Mouse (Mus musculus): ENCODE data around the gene St8sia2. TPM values are rescaled to one million over a fixed set of nuclear protein-coding genes. Genes with fewer than 3 reads are reported as not detected.

St8sia2 gene
- polyA plus RNA-seq (2015; fragmentation: Nextera tagmentation; extraction: Ambion mirVana), result 5.7 and 8.6 TPM in 2 replicates

GRCm38 (mm10) chr7:74013601-74014175, at the start of gene St8sia2:
Gene St8sia2, minus strand, starts transcription at chr7:74013690.
- Histone ChIP-seq H3K9me3 (ENCODE audit: control insufficient read depth, low read length) (no peaks in the 10 kb centered on the region), H3K4me2 (ENCODE audit: low read depth, low read length) (peak within 1 kb of the TSS; percentile 99), H3K27ac (ENCODE audit: low read length) (peak within 1 kb of the TSS; percentile 40), H3K36me3 (ENCODE audit: control insufficient read depth, insufficient read depth, low read length) (no peaks in the 10 kb centered on the region), H3K4me1 (replicated peaks; ENCODE audit: control insufficient read depth, insufficient read depth, low read length) (peaks cover 9% of the 10 kb centered on the region), H3K4me3 (ENCODE audit: low read length) (peak within 1 kb of the TSS; percentile 79), H3K9ac (ENCODE audit: low read length) (peak within 1 kb of the TSS; percentile 76), H3K27me3 (ENCODE audit: control insufficient read depth, insufficient read depth, low read depth, low read length) (peaks cover 15% of the 10 kb centered on the region)
- WGBS, result under 1% methylated on average over 32 of the region's 42 CpGs
- peak; percentile 92 for ATAC-seq (ENCODE audit: low read depth)

DNA sequence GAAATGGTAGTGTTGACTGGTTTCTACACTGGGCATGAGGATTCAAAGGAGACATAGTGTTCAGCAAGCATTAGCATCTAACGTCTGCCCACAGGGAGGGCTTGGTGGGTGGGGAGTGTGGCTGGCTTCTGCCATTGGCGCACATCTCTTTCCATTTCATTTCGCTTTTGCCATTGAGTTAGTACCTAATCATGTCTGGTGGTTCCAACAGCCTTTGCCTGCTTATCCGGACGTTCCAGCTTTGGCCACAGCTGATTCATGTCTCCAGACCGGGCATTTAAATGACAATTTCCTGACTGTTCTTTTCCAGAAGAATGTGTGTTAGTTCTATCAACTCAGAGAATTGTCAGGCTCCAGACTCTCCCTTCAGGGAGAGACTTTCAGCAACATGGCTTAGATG, 47.6 kb upstream of the St8sia2 start:
- 59% methylated on average over 6 of the region's 6 CpGs for whole genome bisulfite sequencing
- H3K27ac ChIP-seq (ENCODE audit: low read length), result peak overlapping the region; percentile 72
- H3K27me3 ChIP-seq (ENCODE audit: control insufficient read depth, insufficient read depth, low read depth, low read length), result no peaks in the 10 kb centered on the region

GRCm38 (mm10) chr7:74060306-74060946, 46.9 kb upstream of the St8sia2 start:
- no peak overlapping the region for H3K4me2 ChIP-seq (ENCODE audit: low read depth, low read length)
- H3K36me3 ChIP-seq (ENCODE audit: control insufficient read depth, insufficient read depth, low read length), result no peaks in the 10 kb centered on the region
- H3K4me1 ChIP-seq (replicated peaks; ENCODE audit: control insufficient read depth, insufficient read depth, low read length), result peaks cover 4% of the 10 kb centered on the region
- no peak overlapping the region for H3K4me3 ChIP-seq (ENCODE audit: low read length)
- peak overlapping the region; percentile 72 for H3K27ac ChIP-seq (ENCODE audit: low read length)
- no peak overlapping the region for H3K9ac ChIP-seq (ENCODE audit: low read length)
- ATAC-seq (ENCODE audit: low read depth), result peak; percentile 76
- no peaks in the 10 kb centered on the region for H3K27me3 ChIP-seq (ENCODE audit: control insufficient read depth, insufficient read depth, low read depth, low read length)
- WGBS, result 58% methylated on average over 3 of the region's 3 CpGs
- no peaks in the 10 kb centered on the region for H3K9me3 ChIP-seq (ENCODE audit: control insufficient read depth, low read length)

More for the DNA sequence above, 47.6 kb upstream of the St8sia2 start:
- no peak overlapping the region for H3K4me3 ChIP-seq (ENCODE audit: low read length)
- no peaks in the 10 kb centered on the region for H3K36me3 ChIP-seq (ENCODE audit: control insufficient read depth, insufficient read depth, low read length)
- no peak overlapping the region for H3K4me2 ChIP-seq (ENCODE audit: low read depth, low read length)
- no peaks in the 10 kb centered on the region for H3K9me3 ChIP-seq (ENCODE audit: control insufficient read depth, low read length)
- H3K4me1 ChIP-seq (replicated peaks; ENCODE audit: control insufficient read depth, insufficient read depth, low read length), result peaks cover 4% of the 10 kb centered on the region
- H3K9ac ChIP-seq (ENCODE audit: low read length), result no peak overlapping the region
- peak; percentile 76 for ATAC-seq (ENCODE audit: low read depth)

GRCm38 (mm10) chr7:74059684-74060083, 46.2 kb upstream of the St8sia2 start:
- Histone ChIP-seq H3K4me1 (replicated peaks; ENCODE audit: control insufficient read depth, insufficient read depth, low read length) (no peaks in the 10 kb centered on the region; the same call in 1 of the 2 replicates), H3K36me3 (ENCODE audit: control insufficient read depth, insufficient read depth, low read length) (no peaks in the 10 kb centered on the region), H3K4me2 (ENCODE audit: low read depth, low read length) (no peak overlapping the region), H3K4me3 (ENCODE audit: low read length) (no peak overlapping the region), H3K27me3 (ENCODE audit: control insufficient read depth, insufficient read depth, low read depth, low read length) (no peaks in the 10 kb centered on the region), H3K9ac (ENCODE audit: low read length) (no peak overlapping the region), H3K9me3 (ENCODE audit: control insufficient read depth, low read length) (no peaks in the 10 kb centered on the region), H3K27ac (ENCODE audit: low read length) (no peak overlapping the region)
- WGBS, result 79% methylated on average over 3 of the region's 3 CpGs
- no peak for ATAC-seq (ENCODE audit: low read depth)

DNA sequence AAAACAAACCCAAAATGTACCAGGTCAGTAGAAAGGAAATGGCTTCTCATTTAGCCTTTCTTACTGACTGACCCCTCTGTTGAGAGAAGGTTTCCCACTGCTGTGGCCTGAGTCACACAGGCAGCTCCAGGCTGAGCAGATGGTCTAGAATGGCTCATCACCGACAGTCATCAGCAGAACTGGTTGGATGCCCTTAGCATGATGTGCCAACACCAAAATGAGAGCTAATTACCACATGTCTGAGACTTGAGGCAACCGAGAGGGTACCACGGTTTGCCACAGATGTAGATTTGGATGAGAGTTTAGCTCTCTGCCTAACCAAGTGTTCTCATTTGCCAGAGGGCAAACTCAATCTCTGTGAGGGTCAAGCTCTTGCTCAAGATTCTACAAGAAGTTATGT, 42.3 kb upstream of the St8sia2 start:
- ATAC-seq (ENCODE audit: low read depth), result no peak
- no peaks in the 10 kb centered on the region for H3K27me3 ChIP-seq (ENCODE audit: control insufficient read depth, insufficient read depth, low read depth, low read length)
- no peak overlapping the region for H3K4me3 ChIP-seq (ENCODE audit: low read length)
- H3K4me1 ChIP-seq (replicated peaks; ENCODE audit: control insufficient read depth, insufficient read depth, low read length), result no peaks in the 10 kb centered on the region; the same call in 1 of the 2 replicates
- no peak overlapping the region for H3K9ac ChIP-seq (ENCODE audit: low read length)
- H3K36me3 ChIP-seq (ENCODE audit: control insufficient read depth, insufficient read depth, low read length), result no peaks in the 10 kb centered on the region
- H3K9me3 ChIP-seq (ENCODE audit: control insufficient read depth, low read length), result no peaks in the 10 kb centered on the region
- H3K27ac ChIP-seq (ENCODE audit: low read length), result no peak overlapping the region
- WGBS, result 87% methylated on average over 3 of the region's 3 CpGs
- H3K4me2 ChIP-seq (ENCODE audit: low read depth, low read length), result no peak overlapping the region

DNA sequence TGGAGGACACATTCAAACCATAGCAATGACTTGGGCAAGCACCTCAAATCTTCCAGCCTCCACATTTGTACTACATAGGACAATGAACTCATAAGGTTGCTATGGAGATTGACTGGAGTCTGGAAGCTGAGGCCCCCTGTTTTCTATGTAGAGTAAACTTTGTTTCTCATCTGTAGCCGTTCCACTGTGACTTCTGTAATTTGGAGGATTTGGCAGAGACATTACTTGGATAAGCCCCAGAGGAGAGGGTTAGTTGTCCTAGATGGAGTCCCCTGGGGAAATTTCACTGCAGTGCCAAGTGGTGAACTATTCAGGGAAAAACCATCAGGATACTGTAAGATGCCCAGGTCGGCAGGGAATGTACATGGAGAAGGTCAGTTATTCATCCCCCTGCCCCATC, 34.1 kb upstream of the St8sia2 start:
- H3K4me1 ChIP-seq (replicated peaks; ENCODE audit: control insufficient read depth, insufficient read depth, low read length), result no peaks in the 10 kb centered on the region; the same call in 1 of the 2 replicates
- no peak overlapping the region for H3K4me3 ChIP-seq (ENCODE audit: low read length)
- no peaks in the 10 kb centered on the region for H3K27me3 ChIP-seq (ENCODE audit: control insufficient read depth, insufficient read depth, low read depth, low read length)
- no peak overlapping the region for H3K27ac ChIP-seq (ENCODE audit: low read length)
- no peak for ATAC-seq (ENCODE audit: low read depth)
- no peak overlapping the region for H3K4me2 ChIP-seq (ENCODE audit: low read depth, low read length)
- H3K36me3 ChIP-seq (ENCODE audit: control insufficient read depth, insufficient read depth, low read length), result no peaks in the 10 kb centered on the region
- H3K9me3 ChIP-seq (ENCODE audit: control insufficient read depth, low read length), result no peaks in the 10 kb centered on the region
- 63% methylated on average over 2 of the region's 2 CpGs for WGBS
- no peak overlapping the region for H3K9ac ChIP-seq (ENCODE audit: low read length)

- no peak for ATAC-seq (ENCODE audit: low read depth)
These were observed 31.9 kb upstream of the St8sia2 start for GRCm38 (mm10) chr7:74045166-74045957.

GRCm38 (mm10) chr7:74043562-74044138, 30.2 kb upstream of the St8sia2 start:
- ATAC-seq (ENCODE audit: low read depth), result peak; percentile 65
- WGBS, result 38% methylated on average over 13 of the region's 13 CpGs
- H3K27ac ChIP-seq (ENCODE audit: low read length), result peak overlapping the region; percentile 56
- no peaks in the 10 kb centered on the region for H3K9me3 ChIP-seq (ENCODE audit: control insufficient read depth, low read length)
- peak overlapping the region; percentile 11; the same call in 1 of the 2 replicates for H3K4me2 ChIP-seq (ENCODE audit: low read depth, low read length)
- H3K4me1 ChIP-seq (replicated peaks; ENCODE audit: control insufficient read depth, insufficient read depth, low read length), result no peaks in the 10 kb centered on the region; the same call in 1 of the 2 replicates
- H3K9ac ChIP-seq (ENCODE audit: low read length), result no peak overlapping the region
- H3K36me3 ChIP-seq (ENCODE audit: control insufficient read depth, insufficient read depth, low read length), result no peaks in the 10 kb centered on the region
- no peaks in the 10 kb centered on the region for H3K27me3 ChIP-seq (ENCODE audit: control insufficient read depth, insufficient read depth, low read depth, low read length)
- no peak overlapping the region for H3K4me3 ChIP-seq (ENCODE audit: low read length)

More at GRCm38 (mm10) chr7:74045166-74045957, 31.9 kb upstream of the St8sia2 start:
- Histone ChIP-seq H3K9me3 (ENCODE audit: control insufficient read depth, low read length) (no peaks in the 10 kb centered on the region), H3K4me3 (ENCODE audit: low read length) (no peak overlapping the region), H3K4me1 (replicated peaks; ENCODE audit: control insufficient read depth, insufficient read depth, low read length) (no peaks in the 10 kb centered on the region; the same call in 1 of the 2 replicates), H3K27me3 (ENCODE audit: control insufficient read depth, insufficient read depth, low read depth, low read length) (no peaks in the 10 kb centered on the region), H3K4me2 (ENCODE audit: low read depth, low read length) (no peak overlapping the region), H3K36me3 (ENCODE audit: control insufficient read depth, insufficient read depth, low read length) (no peaks in the 10 kb centered on the region), H3K27ac (ENCODE audit: low read length) (no peak overlapping the region), H3K9ac (ENCODE audit: low read length) (no peak overlapping the region)
- 80% methylated on average over 8 of the region's 8 CpGs for WGBS

DNA sequence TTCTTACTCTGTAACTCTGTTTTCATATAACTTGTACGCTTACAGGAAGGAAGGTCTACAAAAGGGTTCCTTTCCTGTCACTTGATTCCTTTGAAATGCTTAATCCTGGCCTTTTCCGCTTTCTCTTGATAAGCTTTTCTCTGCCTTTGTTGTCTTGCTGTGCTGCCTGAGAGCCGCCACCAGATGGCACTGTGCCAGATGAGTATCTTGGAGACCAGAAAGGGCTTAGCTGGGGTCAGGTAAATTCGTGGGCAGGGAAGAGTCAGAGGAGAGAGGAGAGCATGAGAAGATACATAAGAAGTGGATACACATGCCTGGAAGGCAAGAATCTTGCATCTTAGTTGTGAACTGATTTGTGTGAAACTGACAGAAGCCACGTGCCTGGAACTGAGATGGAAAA, 11.5 kb upstream of the St8sia2 start:
- Histone ChIP-seq H3K27me3 (ENCODE audit: control insufficient read depth, insufficient read depth, low read depth, low read length) (no peaks in the 10 kb centered on the region), H3K9me3 (ENCODE audit: control insufficient read depth, low read length) (no peaks in the 10 kb centered on the region), H3K4me3 (ENCODE audit: low read length) (no peak overlapping the region), H3K27ac (ENCODE audit: low read length) (no peak overlapping the region), H3K4me2 (ENCODE audit: low read depth, low read length) (no peak overlapping the region), H3K9ac (ENCODE audit: low read length) (no peak overlapping the region), H3K36me3 (ENCODE audit: control insufficient read depth, insufficient read depth, low read length) (no peaks in the 10 kb centered on the region), H3K4me1 (replicated peaks; ENCODE audit: control insufficient read depth, insufficient read depth, low read length) (peaks cover 8% of the 10 kb centered on the region)
- 14% methylated on average over 5 of the region's 5 CpGs for WGBS
- no peak for ATAC-seq (ENCODE audit: low read depth)
